Mouse (Mus musculus): Measurements from ENCODE around the gene Afg1l. TPM values are rescaled to one million over a fixed set of nuclear protein-coding genes. Genes with fewer than 3 reads are reported as not detected.

Gene Afg1l
- 15.3 TPM in 2 replicates for polyA plus RNA-seq (2015; fragmentation: Nextera tagmentation; extraction: Ambion mirVana)

GRCm38 (mm10) chr10:42478341-42478720, at the start of gene Afg1l:
TSS of gene Afg1l (minus strand) at chr10:42478565.
- Histone ChIP-seq H3K27ac (ENCODE audit: low read length) (peak within 1 kb of the TSS; percentile 98), H3K36me3 (ENCODE audit: control insufficient read depth, insufficient read depth, low read length) (no peaks in the 10 kb centered on the region), H3K4me2 (ENCODE audit: low read depth, low read length) (peak within 1 kb of the TSS; percentile 84), H3K9ac (ENCODE audit: low read depth, low read length) (peak within 1 kb of the TSS; percentile 92), H3K4me3 (ENCODE audit: low read length) (peak within 1 kb of the TSS; percentile 79), H3K9me3 (ENCODE audit: control insufficient read depth, low read length) (no peaks in the 10 kb centered on the region), H3K27me3 (replicated peaks; ENCODE audit: control insufficient read depth, insufficient read depth, low read length) (no peaks in the 10 kb centered on the region), H3K4me1 (ENCODE audit: control insufficient read depth, insufficient read depth, low read length) (peaks cover 13% of the 10 kb centered on the region)
- peak; percentile 94 for ATAC-seq
- under 1% methylated on average over 29 of the region's 29 CpGs for WGBS

GRCm38 (mm10) chr10:42525682-42526081, 47.3 kb upstream of the Afg1l start:
- Histone ChIP-seq H3K9ac (ENCODE audit: low read depth, low read length) (no peak overlapping the region), H3K36me3 (ENCODE audit: control insufficient read depth, insufficient read depth, low read length) (peaks cover 4% of the 10 kb centered on the region; the same call in 1 of the 2 replicates), H3K27me3 (replicated peaks; ENCODE audit: control insufficient read depth, insufficient read depth, low read length) (no peaks in the 10 kb centered on the region), H3K4me3 (ENCODE audit: low read length) (no peak overlapping the region), H3K4me1 (ENCODE audit: control insufficient read depth, insufficient read depth, low read length) (peaks cover 8% of the 10 kb centered on the region), H3K4me2 (ENCODE audit: low read depth, low read length) (no peak overlapping the region), H3K9me3 (ENCODE audit: control insufficient read depth, low read length) (no peaks in the 10 kb centered on the region), H3K27ac (ENCODE audit: low read length) (no peak overlapping the region)
- no peak for ATAC-seq
- WGBS: 96% methylated on average over 3 of the region's 3 CpGs

- ATAC-seq: no peak
- H3K4me1 ChIP-seq (ENCODE audit: control insufficient read depth, insufficient read depth, low read length): peaks cover 12% of the 10 kb centered on the region
- no peaks in the 10 kb centered on the region for H3K9me3 ChIP-seq (ENCODE audit: control insufficient read depth, low read length)
- H3K4me3 ChIP-seq (ENCODE audit: low read length): no peak overlapping the region
- no peak overlapping the region for H3K4me2 ChIP-seq (ENCODE audit: low read depth, low read length)
- H3K9ac ChIP-seq (ENCODE audit: low read depth, low read length): no peak overlapping the region
- H3K36me3 ChIP-seq (ENCODE audit: control insufficient read depth, insufficient read depth, low read length): peaks cover 4% of the 10 kb centered on the region; the same call in 1 of the 2 replicates
- WGBS: 78% methylated on average over 11 of the region's 11 CpGs
- no peaks in the 10 kb centered on the region for H3K27me3 ChIP-seq (replicated peaks; ENCODE audit: control insufficient read depth, insufficient read depth, low read length)
- no peak overlapping the region for H3K27ac ChIP-seq (ENCODE audit: low read length)
These were observed 45.3 kb upstream of the Afg1l start for GRCm38 (mm10) chr10:42523556-42524162.

GRCm38 (mm10) chr10:42522912-42523311, 44.5 kb upstream of the Afg1l start:
- no peak overlapping the region for H3K27ac ChIP-seq (ENCODE audit: low read length)
- 64% methylated on average over 2 of the region's 2 CpGs for WGBS

GRCm38 (mm10) chr10:42521315-42521981, 43.1 kb upstream of the Afg1l start:
- Histone ChIP-seq H3K27ac (ENCODE audit: low read length) (no peak overlapping the region), H3K9me3 (ENCODE audit: control insufficient read depth, low read length) (no peaks in the 10 kb centered on the region), H3K36me3 (ENCODE audit: control insufficient read depth, insufficient read depth, low read length) (peaks cover 4% of the 10 kb centered on the region; the same call in 1 of the 2 replicates), H3K4me3 (ENCODE audit: low read length) (no peak overlapping the region), H3K27me3 (replicated peaks; ENCODE audit: control insufficient read depth, insufficient read depth, low read length) (no peaks in the 10 kb centered on the region), H3K9ac (ENCODE audit: low read depth, low read length) (no peak overlapping the region), H3K4me1 (ENCODE audit: control insufficient read depth, insufficient read depth, low read length) (peaks cover 12% of the 10 kb centered on the region), H3K4me2 (ENCODE audit: low read depth, low read length) (no peak overlapping the region)
- WGBS: 63% methylated on average over 5 of the region's 5 CpGs
- peak; percentile 60 for ATAC-seq

More at GRCm38 (mm10) chr10:42522912-42523311, 44.5 kb upstream of the Afg1l start:
- Histone ChIP-seq H3K4me3 (ENCODE audit: low read length) (no peak overlapping the region), H3K27me3 (replicated peaks; ENCODE audit: control insufficient read depth, insufficient read depth, low read length) (no peaks in the 10 kb centered on the region), H3K36me3 (ENCODE audit: control insufficient read depth, insufficient read depth, low read length) (peaks cover 4% of the 10 kb centered on the region; the same call in 1 of the 2 replicates), H3K9me3 (ENCODE audit: control insufficient read depth, low read length) (no peaks in the 10 kb centered on the region), H3K4me1 (ENCODE audit: control insufficient read depth, insufficient read depth, low read length) (peaks cover 12% of the 10 kb centered on the region), H3K4me2 (ENCODE audit: low read depth, low read length) (no peak overlapping the region), H3K9ac (ENCODE audit: low read depth, low read length) (no peak overlapping the region)
- peak; percentile 74; the same call in 1 of the 2 replicates for ATAC-seq

GRCm38 (mm10) chr10:42518363-42518762, 40.0 kb upstream of the Afg1l start:
- no peak overlapping the region for H3K4me2 ChIP-seq (ENCODE audit: low read depth, low read length)
- no peaks in the 10 kb centered on the region for H3K9me3 ChIP-seq (ENCODE audit: control insufficient read depth, low read length)
- ATAC-seq: no peak
- H3K36me3 ChIP-seq (ENCODE audit: control insufficient read depth, insufficient read depth, low read length): no peaks in the 10 kb centered on the region
- H3K4me3 ChIP-seq (ENCODE audit: low read length): no peak overlapping the region
- no peak overlapping the region for H3K9ac ChIP-seq (ENCODE audit: low read depth, low read length)
- 85% methylated on average over 8 of the region's 8 CpGs for WGBS
- peaks cover 12% of the 10 kb centered on the region for H3K4me1 ChIP-seq (ENCODE audit: control insufficient read depth, insufficient read depth, low read length)
- H3K27me3 ChIP-seq (replicated peaks; ENCODE audit: control insufficient read depth, insufficient read depth, low read length): no peaks in the 10 kb centered on the region
- H3K27ac ChIP-seq (ENCODE audit: low read length): no peak overlapping the region

- Histone ChIP-seq H3K27me3 (replicated peaks; ENCODE audit: control insufficient read depth, insufficient read depth, low read length) (no peaks in the 10 kb centered on the region), H3K4me2 (ENCODE audit: low read depth, low read length) (no peak overlapping the region), H3K36me3 (ENCODE audit: control insufficient read depth, insufficient read depth, low read length) (no peaks in the 10 kb centered on the region), H3K27ac (ENCODE audit: low read length) (no peak overlapping the region), H3K4me1 (ENCODE audit: control insufficient read depth, insufficient read depth, low read length) (0 out of 2 replicates have a peak, but pooled peaks cover 2% of the 10 kb centered on the region), H3K4me3 (ENCODE audit: low read length) (no peak overlapping the region), H3K9ac (ENCODE audit: low read depth, low read length) (no peak overlapping the region), H3K9me3 (ENCODE audit: control insufficient read depth, low read length) (no peaks in the 10 kb centered on the region)
- no peak for ATAC-seq
These were observed 35.8 kb upstream of the Afg1l start for GRCm38 (mm10) chr10:42514125-42514524.

GRCm38 (mm10) chr10:42511184-42512135, 33.1 kb upstream of the Afg1l start:
- no peak overlapping the region for H3K4me3 ChIP-seq (ENCODE audit: low read length)
- H3K9ac ChIP-seq (ENCODE audit: low read depth, low read length): no peak overlapping the region
- ATAC-seq: no peak
- H3K4me2 ChIP-seq (ENCODE audit: low read depth, low read length): no peak overlapping the region
- no peak overlapping the region for H3K27ac ChIP-seq (ENCODE audit: low read length)
- H3K4me1 ChIP-seq (ENCODE audit: control insufficient read depth, insufficient read depth, low read length): 0 out of 2 replicates have a peak, but pooled peaks cover 2% of the 10 kb centered on the region
- H3K27me3 ChIP-seq (replicated peaks; ENCODE audit: control insufficient read depth, insufficient read depth, low read length): no peaks in the 10 kb centered on the region
- 90% methylated on average over 6 of the region's 6 CpGs for WGBS
- H3K36me3 ChIP-seq (ENCODE audit: control insufficient read depth, insufficient read depth, low read length): no peaks in the 10 kb centered on the region
- no peaks in the 10 kb centered on the region for H3K9me3 ChIP-seq (ENCODE audit: control insufficient read depth, low read length)

- ATAC-seq: no peak
- 0 out of 2 replicates have a peak, but pooled peaks cover 2% of the 10 kb centered on the region for H3K4me1 ChIP-seq (ENCODE audit: control insufficient read depth, insufficient read depth, low read length)
- H3K9me3 ChIP-seq (ENCODE audit: control insufficient read depth, low read length): no peaks in the 10 kb centered on the region
- 86% methylated on average over 6 of the region's 6 CpGs for WGBS
- no peak overlapping the region for H3K9ac ChIP-seq (ENCODE audit: low read depth, low read length)
- no peaks in the 10 kb centered on the region for H3K27me3 ChIP-seq (replicated peaks; ENCODE audit: control insufficient read depth, insufficient read depth, low read length)
- no peak overlapping the region for H3K27ac ChIP-seq (ENCODE audit: low read length)
- H3K4me3 ChIP-seq (ENCODE audit: low read length): no peak overlapping the region
- H3K36me3 ChIP-seq (ENCODE audit: control insufficient read depth, insufficient read depth, low read length): no peaks in the 10 kb centered on the region
- H3K4me2 ChIP-seq (ENCODE audit: low read depth, low read length): no peak overlapping the region
These were observed 31.8 kb upstream of the Afg1l start for GRCm38 (mm10) chr10:42510141-42510540.

Data from intestine, embryonic 16.5 days (tissue).